Mouse (Mus musculus) forebrain, postnatal 0 days (tissue): ENCODE measurements around the gene Nck1. TPM values are rescaled to one million over a fixed set of nuclear protein-coding genes. Genes with fewer than 3 reads are reported as not detected.

Experiments
- ATAC-seq: fragments of 200-750 bp; cut with Nextera tagmentation; 2 replicates; pipeline ENCODE4 v1.8.0; 2017; ENCODE audit warnings: mild to moderate bottlenecking, moderate library complexity
- DNase-seq: peaks from one replicate; pipeline ENCODE4 v3.0.0-alpha.2; 2015
- H3K27ac ChIP-seq: fragments of 300-500 bp; sonication (generic); 2 replicates; pipeline ENCODE4 v1.5.1; 2014; ENCODE audit warnings: low read depth, mild to moderate bottlenecking, antibody characterized with exemption, low read length, moderate library complexity, mixed read lengths
- H3K27me3 ChIP-seq: fragments of 300-500 bp; sonication (generic); 2 replicates; pipeline ENCODE4 v1.6.1; 2014; ENCODE audit warnings: mild to moderate bottlenecking, low read length, mixed read lengths; ENCODE audit not compliant: insufficient read depth
- H3K36me3 ChIP-seq: fragments of 300-500 bp; sonication (generic); 2 replicates; pipeline ENCODE4 v1.6.1; 2014; ENCODE audit warnings: mild to moderate bottlenecking, moderate library complexity; ENCODE audit not compliant: insufficient read depth
- H3K4me1 ChIP-seq: fragments of 300-500 bp; sonication (generic); 2 replicates; pipeline ENCODE4 v1.6.1; 2014; ENCODE audit warnings: antibody characterized with exemption; ENCODE audit not compliant: insufficient read depth
- H3K4me2 ChIP-seq: fragments of 300-500 bp; sonication (generic); 2 replicates; pipeline ENCODE4 v1.6.1; 2014; ENCODE audit warnings: low read depth, mild to moderate bottlenecking, moderate library complexity
- H3K4me3 ChIP-seq: fragments of 300-500 bp; sonication (generic); 2 replicates; pipeline ENCODE4 v1.5.1; 2014; ENCODE audit warnings: low read depth, low read length, mixed read lengths
- H3K9ac ChIP-seq: fragments of 300-500 bp; sonication (generic); 2 replicates; pipeline ENCODE4 v1.6.1; 2014; ENCODE audit warnings: mild to moderate bottlenecking
- H3K9me3 ChIP-seq: fragments of 300-500 bp; sonication (generic); 2 replicates; pipeline ENCODE4 v1.6.1; 2016; ENCODE audit warnings: low read length
- CTCF ChIP-seq: sonication (generic); IDR thresholded peaks from 2 replicates; pipeline ENCODE4 v1.5.1; 2016; ENCODE audit warnings: antibody characterized with exemption, control low read depth, low read depth
- WGBS: fragments of 180-500 bp; shearing (Covaris S2); extraction: QIAGEN DNeasy Blood & Tissue Kit; methylation state at CpG from one replicate; pipeline ENCODE4 v1.1.7; 2014; 5-methylcytosine and 5-hydroxymethylcytosine counted together
- polyA plus RNA-seq: library from polyadenylated mRNA; unstranded; fragments of >200 nt; fragmentation: Nextera tagmentation; extraction: Ambion mirVana; gene quantifications from 2 replicates; pipeline ENCODE4 v1.2.1, GENCODE M21; 2015
- total RNA-seq: library from RNA; depleted of rRNA; stranded (reverse); fragments of >200 nt; gene quantifications from 2 replicates; pipeline ENCODE4 v1.2.3, GENCODE M21; 2014

Nck1 gene
- total and polyA plus RNA-seq, 2 experiments from 2014 or later, result 14.7 to 28.0 TPM

GRCm38 (mm10) chr9:100463771-100464170, 82.2 kb downstream of the Nck1 start:
- H3K27ac ChIP-seq, result no peak overlapping the region
- DNase-seq, result no peak
- ATAC-seq, result no peak
- H3K4me3 ChIP-seq, result no peak overlapping the region
- WGBS, result 88% methylated on average over 2 of the region's 2 CpGs
- H3K36me3 ChIP-seq, result no peaks in the 10 kb centered on the region
- no peaks in the 10 kb centered on the region for H3K9me3 ChIP-seq
- no peaks in the 10 kb centered on the region for H3K4me1 ChIP-seq
- H3K9ac ChIP-seq, result no peak overlapping the region
- H3K27me3 ChIP-seq, result no peaks in the 10 kb centered on the region
- TF ChIP-seq CTCF, result no peak
- no peak overlapping the region for H3K4me2 ChIP-seq

GRCm38 (mm10) chr9:100462098-100462497, 83.8 kb downstream of the Nck1 start:
- no peaks in the 10 kb centered on the region for H3K4me1 ChIP-seq
- ATAC-seq (no peak), DNase-seq (no peak)
- 87% methylated on average over 4 of the region's 4 CpGs for WGBS
- no peak overlapping the region for H3K9ac ChIP-seq
- no peaks in the 10 kb centered on the region for H3K36me3 ChIP-seq
- H3K9me3 ChIP-seq, result no peaks in the 10 kb centered on the region
- H3K4me3 ChIP-seq, result no peak overlapping the region
- TF ChIP-seq CTCF, result no peak
- no peak overlapping the region for H3K4me2 ChIP-seq
- H3K27ac ChIP-seq, result no peak overlapping the region
- no peaks in the 10 kb centered on the region for H3K27me3 ChIP-seq

GRCm38 (mm10) chr9:100461671-100462070, 84.3 kb downstream of the Nck1 start:
- TF ChIP-seq CTCF, result no peak
- Histone ChIP-seq H3K9ac (no peak overlapping the region), H3K9me3 (no peaks in the 10 kb centered on the region), H3K4me3 (no peak overlapping the region), H3K36me3 (no peaks in the 10 kb centered on the region), H3K4me2 (no peak overlapping the region), H3K4me1 (no peaks in the 10 kb centered on the region), H3K27ac (no peak overlapping the region), H3K27me3 (no peaks in the 10 kb centered on the region)
- ATAC-seq (no peak), DNase-seq (peak; percentile 36)
- 43% methylated on average over 9 of the region's 9 CpGs for WGBS

- no peak for ATAC-seq
- H3K4me1 ChIP-seq, result no peaks in the 10 kb centered on the region
- H3K4me2 ChIP-seq, result no peak overlapping the region
- TF ChIP-seq CTCF, result no peak
- no peaks in the 10 kb centered on the region for H3K36me3 ChIP-seq
- H3K27ac ChIP-seq, result no peak overlapping the region
- no peaks in the 10 kb centered on the region for H3K9me3 ChIP-seq
- WGBS, result 94% methylated on average over 9 of the region's 9 CpGs
- DNase-seq, result no peak
- H3K9ac ChIP-seq, result no peak overlapping the region
- no peak overlapping the region for H3K4me3 ChIP-seq
- no peaks in the 10 kb centered on the region for H3K27me3 ChIP-seq
These were observed 85.7 kb downstream of the Nck1 start for GRCm38 (mm10) chr9:100460203-100460602.

- ATAC-seq, result no peak
- TF ChIP-seq CTCF, result no peak
- WGBS, result 93% methylated on average over 17 of the region's 17 CpGs
These were observed 87.8 kb downstream of the Nck1 start for GRCm38 (mm10) chr9:100457971-100458681.

GRCm38 (mm10) chr9:100454664-100454993, 91.3 kb downstream of the Nck1 start:
- H3K36me3 ChIP-seq, result no peaks in the 10 kb centered on the region
- H3K27ac ChIP-seq, result no peak overlapping the region
- no peaks in the 10 kb centered on the region for H3K4me1 ChIP-seq
- 0 out of 2 replicates have a peak, but pooled peaks have one; percentile 10 for ATAC-seq
- H3K4me2 ChIP-seq, result peak overlapping the region; percentile 54
- no peak for TF ChIP-seq CTCF
- H3K9ac ChIP-seq, result no peak overlapping the region
- no peaks in the 10 kb centered on the region for H3K9me3 ChIP-seq
- WGBS, result 11% methylated on average over 9 of the region's 9 CpGs
- no peak for DNase-seq
- no peaks in the 10 kb centered on the region for H3K27me3 ChIP-seq
- H3K4me3 ChIP-seq, result peak overlapping the region; percentile 31

More at GRCm38 (mm10) chr9:100457971-100458681, 87.8 kb downstream of the Nck1 start:
- H3K4me1 ChIP-seq, result no peaks in the 10 kb centered on the region
- H3K4me2 ChIP-seq, result no peak overlapping the region
- no peaks in the 10 kb centered on the region for H3K27me3 ChIP-seq
- H3K4me3 ChIP-seq, result no peak overlapping the region
- no peak overlapping the region for H3K27ac ChIP-seq
- no peaks in the 10 kb centered on the region for H3K36me3 ChIP-seq
- H3K9me3 ChIP-seq, result no peaks in the 10 kb centered on the region
- no peak overlapping the region for H3K9ac ChIP-seq
- DNase-seq, result no peak

- peak; percentile 84 for TF ChIP-seq CTCF
- DNase-seq (peak; percentile 91), ATAC-seq (peak; percentile 77)
- H3K4me1 ChIP-seq, result no peaks in the 10 kb centered on the region
- no peaks in the 10 kb centered on the region for H3K36me3 ChIP-seq
- no peak overlapping the region for H3K27ac ChIP-seq
- no peaks in the 10 kb centered on the region for H3K9me3 ChIP-seq
- no peak overlapping the region for H3K9ac ChIP-seq
- peak overlapping the region; percentile 31 for H3K4me3 ChIP-seq
- 6% methylated on average over 24 of the region's 25 CpGs for WGBS
- H3K27me3 ChIP-seq, result no peaks in the 10 kb centered on the region
- peak overlapping the region; percentile 54 for H3K4me2 ChIP-seq
These were observed 91.8 kb downstream of the Nck1 start for GRCm38 (mm10) chr9:100453944-100454663.
